Mouse (Mus musculus): Measurements from ENCODE around the gene Sugct. TPM values are rescaled to one million over a fixed set of nuclear protein-coding genes. Genes with fewer than 3 reads are reported as not detected.

Gene Sugct
- polyA plus RNA-seq, 1 experiment from 2014 or later: 3.7 TPM

DNA sequence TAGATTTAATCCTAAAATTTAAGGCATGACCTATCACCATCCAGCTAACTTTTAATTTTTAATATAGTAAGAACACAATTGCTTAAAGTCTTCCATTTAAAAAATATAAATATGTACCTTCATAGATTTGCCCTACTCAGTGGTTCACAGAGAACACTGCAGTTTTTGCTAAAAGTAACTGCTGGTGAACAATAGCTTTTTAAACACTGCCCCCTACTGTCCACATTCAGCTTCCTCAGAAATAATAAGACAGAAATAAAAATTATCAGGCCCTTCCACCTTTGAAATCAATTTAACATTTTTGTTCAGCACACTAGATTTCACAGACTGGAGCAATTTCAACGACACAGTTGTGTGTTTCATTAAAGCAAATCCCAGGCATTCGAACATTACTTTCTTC, 53.1 kb downstream of the Sugct start:
- no peak overlapping the region for H3K4me3 ChIP-seq (ENCODE audit: low read depth, low read length)
- H3K4me1 ChIP-seq (replicated peaks; ENCODE audit: control insufficient read depth, insufficient read depth, low read length): no peaks in the 10 kb centered on the region
- no peak overlapping the region for H3K27ac ChIP-seq (ENCODE audit: low read depth)
- H3K4me2 ChIP-seq (ENCODE audit: low read length): no peak overlapping the region
- 53% methylated on average over 2 of the region's 2 CpGs for WGBS
- no peak overlapping the region for H3K9ac ChIP-seq (ENCODE audit: low read length)
- H3K9me3 ChIP-seq (ENCODE audit: control insufficient read depth, low read length): no peaks in the 10 kb centered on the region
- no peak for ATAC-seq (replicated peaks; ENCODE audit: low FRiP score, low TSS enrichment, low read depth)
- no peak for DNase-seq (ENCODE audit: low spot score)
- no peaks in the 10 kb centered on the region for H3K36me3 ChIP-seq (ENCODE audit: control insufficient read depth, insufficient read depth, low read length)
- no peaks in the 10 kb centered on the region for H3K27me3 ChIP-seq (replicated peaks; ENCODE audit: control insufficient read depth, insufficient read depth, low read length)

- Histone ChIP-seq H3K4me1 (replicated peaks; ENCODE audit: control insufficient read depth, insufficient read depth, low read length) (no peaks in the 10 kb centered on the region), H3K4me2 (ENCODE audit: low read length) (no peak overlapping the region), H3K9me3 (ENCODE audit: control insufficient read depth, low read length) (no peaks in the 10 kb centered on the region), H3K36me3 (ENCODE audit: control insufficient read depth, insufficient read depth, low read length) (no peaks in the 10 kb centered on the region), H3K4me3 (ENCODE audit: low read depth, low read length) (no peak overlapping the region), H3K27ac (ENCODE audit: low read depth) (no peak overlapping the region), H3K27me3 (replicated peaks; ENCODE audit: control insufficient read depth, insufficient read depth, low read length) (no peaks in the 10 kb centered on the region), H3K9ac (ENCODE audit: low read length) (no peak overlapping the region)
- DNase-seq (ENCODE audit: low spot score) (no peak), ATAC-seq (replicated peaks; ENCODE audit: low FRiP score, low TSS enrichment, low read depth) (no peak)
These were observed 57.3 kb downstream of the Sugct start for GRCm38 (mm10) chr13:17638008-17638407.

GRCm38 (mm10) chr13:17627108-17627507, 68.2 kb downstream of the Sugct start:
- Histone ChIP-seq H3K27me3 (replicated peaks; ENCODE audit: control insufficient read depth, insufficient read depth, low read length) (no peaks in the 10 kb centered on the region), H3K27ac (ENCODE audit: low read depth) (no peak overlapping the region), H3K4me1 (replicated peaks; ENCODE audit: control insufficient read depth, insufficient read depth, low read length) (no peaks in the 10 kb centered on the region), H3K4me3 (ENCODE audit: low read depth, low read length) (no peak overlapping the region), H3K9me3 (ENCODE audit: control insufficient read depth, low read length) (no peaks in the 10 kb centered on the region), H3K9ac (ENCODE audit: low read length) (no peak overlapping the region), H3K36me3 (ENCODE audit: control insufficient read depth, insufficient read depth, low read length) (no peaks in the 10 kb centered on the region), H3K4me2 (ENCODE audit: low read length) (no peak overlapping the region)
- WGBS: 90% methylated on average over 5 of the region's 5 CpGs
- DNase-seq (ENCODE audit: low spot score) (no peak), ATAC-seq (replicated peaks; ENCODE audit: low FRiP score, low TSS enrichment, low read depth) (no peak)

- DNase-seq (ENCODE audit: low spot score) (no peak), ATAC-seq (replicated peaks; ENCODE audit: low FRiP score, low TSS enrichment, low read depth) (no peak)
- no peak overlapping the region for H3K9ac ChIP-seq (ENCODE audit: low read length)
- H3K9me3 ChIP-seq (ENCODE audit: control insufficient read depth, low read length): no peaks in the 10 kb centered on the region
- no peak overlapping the region for H3K4me3 ChIP-seq (ENCODE audit: low read depth, low read length)
- H3K4me2 ChIP-seq (ENCODE audit: low read length): no peak overlapping the region
- no peak overlapping the region for H3K27ac ChIP-seq (ENCODE audit: low read depth)
- H3K4me1 ChIP-seq (replicated peaks; ENCODE audit: control insufficient read depth, insufficient read depth, low read length): no peaks in the 10 kb centered on the region
- no peaks in the 10 kb centered on the region for H3K27me3 ChIP-seq (replicated peaks; ENCODE audit: control insufficient read depth, insufficient read depth, low read length)
- H3K36me3 ChIP-seq (ENCODE audit: control insufficient read depth, insufficient read depth, low read length): no peaks in the 10 kb centered on the region
These were observed 70.4 kb downstream of the Sugct start for GRCm38 (mm10) chr13:17624976-17625375.

DNA sequence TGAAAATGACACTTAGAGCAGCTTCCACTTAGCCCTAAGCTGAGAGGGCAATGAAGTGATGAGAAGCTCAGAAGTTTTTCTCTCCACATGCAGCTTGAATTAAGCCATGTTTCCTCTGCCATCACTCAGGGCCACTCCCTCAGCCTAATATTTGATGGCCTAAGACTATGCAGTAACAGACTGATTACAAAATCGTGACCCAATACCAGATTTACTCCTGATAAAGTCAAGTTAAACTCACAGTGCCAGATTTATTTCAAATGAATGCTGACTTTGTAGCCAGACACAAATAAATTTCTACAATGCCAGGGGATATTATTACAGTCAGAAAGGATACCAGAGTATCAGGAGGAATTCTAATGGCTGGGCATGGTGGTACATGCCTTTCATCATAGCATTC, 89.1 kb downstream of the Sugct start:
- 79% methylated on average over 1 of the region's 1 CpGs for WGBS
- no peaks in the 10 kb centered on the region for H3K27me3 ChIP-seq (replicated peaks; ENCODE audit: control insufficient read depth, insufficient read depth, low read length)
- no peak for ATAC-seq (replicated peaks; ENCODE audit: low FRiP score, low TSS enrichment, low read depth)

DNA sequence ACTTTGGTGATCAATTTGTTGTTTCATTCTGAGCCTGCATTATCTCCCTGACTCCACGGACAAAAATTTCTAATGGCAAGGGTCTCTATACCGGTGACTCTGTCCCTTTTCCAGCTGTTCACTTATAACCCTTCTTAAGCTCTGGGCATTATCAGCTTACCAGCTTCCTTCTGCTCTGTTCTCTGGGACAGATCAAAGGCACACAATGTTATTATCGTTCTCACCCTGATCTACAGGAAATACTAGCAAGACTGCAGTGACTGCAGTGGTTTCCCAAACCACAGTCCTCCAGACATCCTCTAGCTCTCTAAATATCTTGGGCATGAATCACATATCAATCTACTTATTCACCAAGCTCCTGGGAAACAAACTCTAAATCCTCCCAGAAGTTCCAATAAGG, 90.7 kb downstream of the Sugct start:
- no peaks in the 10 kb centered on the region for H3K4me1 ChIP-seq (replicated peaks; ENCODE audit: control insufficient read depth, insufficient read depth, low read length)
- no peaks in the 10 kb centered on the region for H3K27me3 ChIP-seq (replicated peaks; ENCODE audit: control insufficient read depth, insufficient read depth, low read length)
- no peaks in the 10 kb centered on the region for H3K36me3 ChIP-seq (ENCODE audit: control insufficient read depth, insufficient read depth, low read length)
- no peak overlapping the region for H3K4me3 ChIP-seq (ENCODE audit: low read depth, low read length)
- H3K27ac ChIP-seq (ENCODE audit: low read depth): no peak overlapping the region
- no peak for ATAC-seq (replicated peaks; ENCODE audit: low FRiP score, low TSS enrichment, low read depth)
- no peak overlapping the region for H3K4me2 ChIP-seq (ENCODE audit: low read length)
- no peaks in the 10 kb centered on the region for H3K9me3 ChIP-seq (ENCODE audit: control insufficient read depth, low read length)
- DNase-seq (ENCODE audit: low spot score): no peak
- 62% methylated on average over 3 of the region's 3 CpGs for WGBS
- H3K9ac ChIP-seq (ENCODE audit: low read length): no peak overlapping the region

More for the DNA sequence above, 89.1 kb downstream of the Sugct start:
- no peak for DNase-seq (ENCODE audit: low spot score)
- Histone ChIP-seq H3K4me2 (ENCODE audit: low read length) (no peak overlapping the region), H3K9me3 (ENCODE audit: control insufficient read depth, low read length) (no peaks in the 10 kb centered on the region), H3K27ac (ENCODE audit: low read depth) (no peak overlapping the region), H3K4me3 (ENCODE audit: low read depth, low read length) (no peak overlapping the region), H3K9ac (ENCODE audit: low read length) (no peak overlapping the region), H3K36me3 (ENCODE audit: control insufficient read depth, insufficient read depth, low read length) (no peaks in the 10 kb centered on the region), H3K4me1 (replicated peaks; ENCODE audit: control insufficient read depth, insufficient read depth, low read length) (no peaks in the 10 kb centered on the region)

GRCm38 (mm10) chr13:17603756-17604155, 91.6 kb downstream of the Sugct start:
- 89% methylated on average over 5 of the region's 5 CpGs for WGBS
- ATAC-seq (replicated peaks; ENCODE audit: low FRiP score, low TSS enrichment, low read depth): no peak
- Histone ChIP-seq H3K9me3 (ENCODE audit: control insufficient read depth, low read length) (no peaks in the 10 kb centered on the region), H3K36me3 (ENCODE audit: control insufficient read depth, insufficient read depth, low read length) (no peaks in the 10 kb centered on the region), H3K9ac (ENCODE audit: low read length) (no peak overlapping the region), H3K4me1 (replicated peaks; ENCODE audit: control insufficient read depth, insufficient read depth, low read length) (no peaks in the 10 kb centered on the region), H3K4me3 (ENCODE audit: low read depth, low read length) (no peak overlapping the region), H3K27me3 (replicated peaks; ENCODE audit: control insufficient read depth, insufficient read depth, low read length) (no peaks in the 10 kb centered on the region), H3K4me2 (ENCODE audit: low read length) (no peak overlapping the region), H3K27ac (ENCODE audit: low read depth) (no peak overlapping the region)
- no peak for DNase-seq (ENCODE audit: low spot score)

DNA sequence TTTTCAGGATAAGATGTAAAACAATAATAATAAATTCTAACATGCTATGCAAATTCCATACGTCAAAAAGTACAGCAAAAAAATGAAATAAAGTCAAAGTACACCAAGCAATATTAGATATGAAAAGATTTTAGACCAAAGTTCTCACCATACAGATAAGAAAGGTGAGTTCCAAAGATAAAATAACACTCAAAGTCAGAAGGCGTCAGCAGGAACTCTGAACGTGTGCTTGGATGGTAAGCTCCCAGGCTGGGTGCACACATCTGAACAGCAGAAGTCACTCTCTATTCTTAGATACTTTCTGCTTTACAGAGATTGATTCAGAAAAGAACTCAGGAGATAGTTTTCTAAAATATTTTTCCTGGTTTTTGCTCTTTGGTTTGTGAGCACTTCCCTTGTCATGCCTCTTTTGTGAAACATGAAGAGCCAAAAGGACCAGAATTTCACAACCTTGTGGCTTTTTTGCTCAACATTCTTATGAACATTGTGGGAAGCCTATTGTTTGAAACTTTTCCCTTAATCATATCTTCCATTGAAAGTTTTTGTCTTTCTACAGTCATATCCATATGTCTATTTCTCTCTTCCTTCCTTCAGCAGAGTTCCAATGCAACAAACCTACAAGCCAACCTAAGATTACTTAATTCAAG, 110.0 kb downstream of the Sugct start:
- WGBS: 59% methylated on average over 3 of the region's 3 CpGs
- Histone ChIP-seq H3K27me3 (replicated peaks; ENCODE audit: control insufficient read depth, insufficient read depth, low read length) (no peaks in the 10 kb centered on the region), H3K9me3 (ENCODE audit: control insufficient read depth, low read length) (no peaks in the 10 kb centered on the region), H3K27ac (ENCODE audit: low read depth) (no peak overlapping the region), H3K4me2 (ENCODE audit: low read length) (no peak overlapping the region), H3K4me3 (ENCODE audit: low read depth, low read length) (no peak overlapping the region), H3K9ac (ENCODE audit: low read length) (no peak overlapping the region), H3K36me3 (ENCODE audit: control insufficient read depth, insufficient read depth, low read length) (no peaks in the 10 kb centered on the region), H3K4me1 (replicated peaks; ENCODE audit: control insufficient read depth, insufficient read depth, low read length) (no peaks in the 10 kb centered on the region)
- no peak for DNase-seq (ENCODE audit: low spot score)
- no peak for ATAC-seq (replicated peaks; ENCODE audit: low FRiP score, low TSS enrichment, low read depth)

- no peaks in the 10 kb centered on the region for H3K4me1 ChIP-seq (replicated peaks; ENCODE audit: control insufficient read depth, insufficient read depth, low read length)
- no peaks in the 10 kb centered on the region for H3K9me3 ChIP-seq (ENCODE audit: control insufficient read depth, low read length)
- DNase-seq (ENCODE audit: low spot score) (no peak), ATAC-seq (replicated peaks; ENCODE audit: low FRiP score, low TSS enrichment, low read depth) (no peak)
- H3K27me3 ChIP-seq (replicated peaks; ENCODE audit: control insufficient read depth, insufficient read depth, low read length): no peaks in the 10 kb centered on the region
- no peak overlapping the region for H3K9ac ChIP-seq (ENCODE audit: low read length)
- H3K27ac ChIP-seq (ENCODE audit: low read depth): no peak overlapping the region
- no peaks in the 10 kb centered on the region for H3K36me3 ChIP-seq (ENCODE audit: control insufficient read depth, insufficient read depth, low read length)
- H3K4me2 ChIP-seq (ENCODE audit: low read length): no peak overlapping the region
- no peak overlapping the region for H3K4me3 ChIP-seq (ENCODE audit: low read depth, low read length)
These were observed 110.5 kb downstream of the Sugct start for GRCm38 (mm10) chr13:17584804-17585203.
